Mouse (Mus musculus): ENCODE data around the gene Otos. TPM values are rescaled to one million over a fixed set of nuclear protein-coding genes. Genes with fewer than 3 reads are reported as not detected.

The Otos gene
- not detected in 2 replicates for polyA plus RNA-seq (2012; ENCODE audit: low replicate concordance)

DNA sequence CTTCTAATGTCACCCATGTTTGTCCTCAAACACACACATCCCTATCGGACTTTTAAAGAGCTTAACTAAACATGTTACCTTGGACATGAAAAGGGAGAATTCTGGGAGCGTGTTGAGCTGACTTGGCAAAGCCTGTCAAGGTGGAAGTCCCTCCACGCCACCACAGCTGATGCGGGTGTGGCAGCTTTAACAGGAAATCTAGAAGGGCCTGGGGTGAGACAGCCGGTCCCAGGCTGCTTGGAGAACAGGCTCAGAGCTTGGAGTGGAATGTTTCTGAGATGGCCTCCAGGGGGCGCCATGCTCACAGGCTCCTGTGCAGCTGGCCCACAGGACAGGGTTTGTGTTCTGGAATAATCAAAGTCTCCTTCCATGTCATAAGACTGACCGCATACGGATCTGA lies at the start of gene Otos:
Gene Otos (minus strand): TSS at position 169 of the 400 bp plus-strand sequence.

GRCm38 (mm10) chr1:92641514-92642272 lies 6.9 kb downstream of the Otos start, which contains the start of gene Cops9:
Gene Cops9, minus strand, starts transcription at chr1:92641985.

DNA sequence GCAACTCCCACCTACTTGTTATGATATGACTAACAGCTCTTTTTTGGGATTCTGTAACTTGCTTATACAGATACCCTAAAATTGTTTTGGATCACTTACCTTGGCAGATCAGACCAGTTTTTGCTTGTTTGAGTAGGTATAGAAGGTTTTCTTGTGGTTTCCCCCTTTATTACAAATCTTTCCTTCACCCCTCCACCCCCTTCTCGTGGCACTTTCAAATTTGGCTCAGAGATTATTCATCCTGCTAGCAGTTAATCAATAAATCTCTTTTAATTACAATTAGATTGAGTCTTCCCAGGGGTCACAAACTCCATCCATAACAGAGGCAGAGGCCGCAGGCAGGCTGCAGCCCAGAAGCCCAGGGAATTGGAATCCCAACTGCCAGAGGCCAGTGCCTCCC lies 31.2 kb downstream of the Otos start, which contains the start of gene Olfr12:
Gene Olfr12 (plus strand): TSS at position 301 of the 400 bp plus-strand sequence.

GRCm38 (mm10) chr1:92605482-92605881 lies 43.2 kb downstream of the Otos start, which contains the start of gene Olfr1410:
Gene Olfr1410, plus strand, starts transcription at chr1:92605782.

Other genes starting within 250 kb of the Otos start
- 7.7 and 29.4 TPM in 2 replicates for gene Ndufa10, start 175.0 kb downstream of the Otos start, polyA plus RNA-seq (2012; ENCODE audit: low replicate concordance)
- not detected in 2 replicates for gene Olfr1416, start 163.7 kb downstream of the Otos start, polyA plus RNA-seq (2012; ENCODE audit: low replicate concordance)
- gene Olfr1415, start 152.7 kb downstream of the Otos start, polyA plus RNA-seq (2012; ENCODE audit: low replicate concordance): not detected in 2 replicates
- gene Olfr1414, start 130.2 kb downstream of the Otos start, polyA plus RNA-seq (2012; ENCODE audit: low replicate concordance): 0.06 TPM in 1 of 2 replicates, not detected in the other
- gene Olfr1413, start 77.5 kb downstream of the Otos start, polyA plus RNA-seq (2012; ENCODE audit: low replicate concordance): not detected in 2 replicates
- gene Olfr1412, start 63.1 kb downstream of the Otos start, polyA plus RNA-seq (2012; ENCODE audit: low replicate concordance): not detected in 2 replicates
- 0.32 TPM in 1 of 2 replicates, not detected in the other for gene Olfr1411, start 54.4 kb downstream of the Otos start, polyA plus RNA-seq (2012; ENCODE audit: low replicate concordance)
- gene Olfr1410, start 43.1 kb downstream of the Otos start, polyA plus RNA-seq (2012; ENCODE audit: low replicate concordance): not detected in 2 replicates
- gene Olfr12, start 31.1 kb downstream of the Otos start, polyA plus RNA-seq (2012; ENCODE audit: low replicate concordance): not detected in 2 replicates
- gene Cops9, start 6.9 kb downstream of the Otos start, polyA plus RNA-seq (2012; ENCODE audit: low replicate concordance): 20.3 and 30.2 TPM in 2 replicates
- 3.7 and 4.1 TPM in 2 replicates for gene Gpc1, start 182.8 kb upstream of the Otos start, polyA plus RNA-seq (2012; ENCODE audit: low replicate concordance)

Measured in leukemia stem cell, adult 10-12 weeks (primary cell).